Mouse (Mus musculus) hindbrain, postnatal 0 days (tissue): Measurements from ENCODE around the gene Gphn. TPM values are rescaled to one million over a fixed set of nuclear protein-coding genes. Genes with fewer than 3 reads are reported as not detected.

Experiments
- ATAC-seq: fragments of 200-750 bp; cut with Nextera tagmentation; 2 replicates; pipeline ENCODE4 v1.8.0; 2017; ENCODE audit warnings: mild to moderate bottlenecking, moderate TSS enrichment, moderate library complexity
- DNase-seq: peaks from one replicate; pipeline ENCODE4 v3.0.0-alpha.2; 2015; ENCODE audit warnings: low spot score
- H3K27ac ChIP-seq: fragments of 300-500 bp; sonication (generic); 2 replicates; pipeline ENCODE4 v1.5.1; 2014; ENCODE audit warnings: mild to moderate bottlenecking
- H3K27me3 ChIP-seq: fragments of 300-500 bp; sonication (generic); 2 replicates; pipeline ENCODE4 v1.6.1; 2014; ENCODE audit warnings: low read length, mixed read lengths; ENCODE audit not compliant: insufficient read depth
- H3K36me3 ChIP-seq: fragments of 300-500 bp; sonication (generic); 2 replicates; pipeline ENCODE4 v1.6.1; 2014; ENCODE audit warnings: low read length, mixed read lengths; ENCODE audit not compliant: insufficient read depth
- H3K4me1 ChIP-seq: fragments of 300-500 bp; sonication (generic); 2 replicates; pipeline ENCODE4 v1.6.1; 2014; ENCODE audit warnings: antibody characterized with exemption, low read length, mixed read lengths; ENCODE audit not compliant: insufficient read depth
- H3K4me2 ChIP-seq: fragments of 300-500 bp; sonication (generic); 2 replicates; pipeline ENCODE4 v1.6.1; 2014; ENCODE audit warnings: low read depth, mild to moderate bottlenecking, low read length, moderate library complexity, mixed read lengths
- H3K4me3 ChIP-seq: fragments of 300-500 bp; sonication (generic); 2 replicates; pipeline ENCODE4 v1.5.1; 2014; ENCODE audit warnings: low read length
- H3K9ac ChIP-seq: fragments of 300-500 bp; sonication (generic); replicated peaks from 2 replicates; pipeline ENCODE4 v1.6.1; 2014; ENCODE audit warnings: mild to moderate bottlenecking, low read length, moderate library complexity, mixed read lengths
- H3K9me3 ChIP-seq: fragments of 300-500 bp; sonication (generic); 2 replicates; pipeline ENCODE4 v1.6.1; 2016; ENCODE audit warnings: low read length, mixed read lengths
- CTCF ChIP-seq: IDR thresholded peaks from 2 replicates; pipeline ENCODE4 v1.5.1; 2016; ENCODE audit warnings: antibody characterized with exemption, control low read depth, low read depth
- WGBS: fragments of 180-500 bp; shearing (Covaris S2); extraction: QIAGEN DNeasy Blood & Tissue Kit; methylation state at CpG from one replicate; pipeline ENCODE4 v1.1.7; 2014; 5-methylcytosine and 5-hydroxymethylcytosine counted together
- polyA plus RNA-seq: library from polyadenylated mRNA; unstranded; fragments of >200 nt; fragmentation: Nextera tagmentation; extraction: Ambion mirVana; gene quantifications from 2 replicates; pipeline ENCODE4 v1.2.1, GENCODE M21; 2015
- total RNA-seq: library from RNA; depleted of rRNA; stranded (reverse); fragments of >200 nt; gene quantifications from 2 replicates; pipeline ENCODE4 v1.2.3, GENCODE M21; 2014

Gphn gene
- total and polyA plus RNA-seq, 2 experiments from 2014 or later = 55.4 to 68.8 TPM

DNA sequence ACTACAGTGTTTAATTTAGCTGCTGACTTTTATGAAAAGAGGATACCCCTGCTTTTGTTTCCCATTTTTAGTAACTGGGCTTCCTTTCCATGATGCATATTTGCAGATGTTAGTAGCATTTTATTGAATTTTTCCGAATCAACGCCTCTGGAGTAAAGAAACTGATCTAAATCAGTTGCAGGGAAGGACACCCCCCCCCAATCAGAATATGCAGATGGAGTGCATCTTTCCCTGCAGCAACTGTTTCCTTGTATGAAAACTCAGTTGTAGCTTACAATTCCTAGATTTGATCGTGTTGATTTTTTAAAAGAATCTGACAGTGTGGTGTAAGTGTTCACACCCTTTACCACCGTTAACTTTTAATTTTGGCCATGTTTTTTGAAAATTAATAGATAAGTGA is 2.0 kb downstream of the Gphn start:
- H3K27ac ChIP-seq = no peak overlapping the region
- no peaks in the 10 kb centered on the region for H3K4me1 ChIP-seq

GRCm38 (mm10) chr12:78232560-78232959 is 6.4 kb downstream of the Gphn start:
- H3K9me3 ChIP-seq = no peaks in the 10 kb centered on the region
- H3K9ac ChIP-seq = no peak overlapping the region
- H3K27ac ChIP-seq = no peak overlapping the region
- no peaks in the 10 kb centered on the region for H3K27me3 ChIP-seq
- H3K4me2 ChIP-seq = no peak overlapping the region
- ATAC-seq (no peak), DNase-seq (no peak)
- H3K4me1 ChIP-seq = no peaks in the 10 kb centered on the region
- H3K4me3 ChIP-seq = no peak overlapping the region
- no peak for TF ChIP-seq CTCF
- H3K36me3 ChIP-seq = no peaks in the 10 kb centered on the region

More for the DNA sequence above, 2.0 kb downstream of the Gphn start:
- H3K4me3 ChIP-seq = peak overlapping the region; percentile 77
- 29% methylated on average over 4 of the region's 4 CpGs for WGBS
- H3K27me3 ChIP-seq = no peaks in the 10 kb centered on the region
- DNase-seq (no peak), ATAC-seq (no peak)
- peak overlapping the region; percentile 18; the same call in 1 of the 2 replicates for H3K9ac ChIP-seq
- H3K36me3 ChIP-seq = no peaks in the 10 kb centered on the region
- TF ChIP-seq CTCF = no peak
- H3K4me2 ChIP-seq = peak overlapping the region; percentile 72
- no peaks in the 10 kb centered on the region for H3K9me3 ChIP-seq

DNA sequence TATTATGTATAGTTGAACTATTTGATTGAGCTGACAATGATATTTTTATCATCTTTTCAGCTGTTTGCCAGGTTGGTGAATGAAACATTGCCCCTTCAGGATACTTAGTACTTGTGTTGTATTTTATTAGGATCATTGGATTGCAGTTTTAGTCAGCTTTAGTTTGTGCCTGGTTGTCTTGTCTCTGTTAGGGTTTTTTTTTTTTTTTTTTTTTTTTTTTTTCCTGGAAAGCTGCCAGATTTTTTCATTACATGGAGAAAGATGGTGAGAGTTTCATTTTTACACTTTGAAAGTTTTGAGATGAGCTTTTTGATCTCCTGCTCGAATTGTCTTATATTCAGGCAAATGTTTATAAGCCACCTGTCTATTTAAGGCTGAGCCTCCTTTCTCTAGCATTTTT is 22.2 kb downstream of the Gphn start:
- no peak overlapping the region for H3K27ac ChIP-seq
- H3K4me2 ChIP-seq = no peak overlapping the region
- ATAC-seq (no peak), DNase-seq (no peak)
- no peak overlapping the region for H3K4me3 ChIP-seq
- no peaks in the 10 kb centered on the region for H3K27me3 ChIP-seq
- no peaks in the 10 kb centered on the region for H3K36me3 ChIP-seq
- peaks cover 3% of the 10 kb centered on the region; the same call in 1 of the 2 replicates for H3K4me1 ChIP-seq
- no peaks in the 10 kb centered on the region for H3K9me3 ChIP-seq
- TF ChIP-seq CTCF = no peak
- no peak overlapping the region for H3K9ac ChIP-seq
- 53% methylated on average over 1 of the region's 1 CpGs for WGBS

DNA sequence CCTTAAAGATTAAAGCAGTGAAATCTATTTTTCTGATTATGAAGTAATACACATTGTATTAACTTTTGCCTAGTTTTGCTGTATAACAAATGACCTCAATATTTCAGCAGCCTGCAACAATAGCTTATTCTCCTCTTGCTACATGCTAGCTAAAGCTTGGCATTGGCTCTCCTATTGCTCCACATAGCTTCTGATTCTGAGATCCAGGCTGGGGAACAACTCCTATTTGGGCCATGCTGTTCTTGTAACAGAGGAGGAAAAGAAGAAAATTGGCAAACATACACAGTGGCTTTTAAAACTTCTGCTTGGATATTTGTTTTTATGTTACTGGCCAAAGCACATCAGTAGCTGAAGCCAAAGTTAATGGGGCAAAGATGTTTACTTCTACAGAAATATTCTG is 23.0 kb downstream of the Gphn start:
- H3K4me3 ChIP-seq = no peak overlapping the region
- TF ChIP-seq CTCF = no peak
- DNase-seq (no peak), ATAC-seq (no peak)
- no peaks in the 10 kb centered on the region for H3K36me3 ChIP-seq
- no peaks in the 10 kb centered on the region for H3K27me3 ChIP-seq
- H3K9me3 ChIP-seq = no peaks in the 10 kb centered on the region
- H3K27ac ChIP-seq = no peak overlapping the region
- H3K4me1 ChIP-seq = peaks cover 3% of the 10 kb centered on the region; the same call in 1 of the 2 replicates
- no peak overlapping the region for H3K4me2 ChIP-seq
- H3K9ac ChIP-seq = no peak overlapping the region

GRCm38 (mm10) chr12:78277386-78277785 is 51.2 kb downstream of the Gphn start:
- no peak for ATAC-seq
- DNase-seq = peak; percentile 23
- H3K27me3 ChIP-seq = no peaks in the 10 kb centered on the region
- H3K4me2 ChIP-seq = no peak overlapping the region
- no peak for TF ChIP-seq CTCF
- 66% methylated on average over 2 of the region's 2 CpGs for WGBS
- H3K9me3 ChIP-seq = no peaks in the 10 kb centered on the region
- no peaks in the 10 kb centered on the region for H3K4me1 ChIP-seq
- H3K36me3 ChIP-seq = no peaks in the 10 kb centered on the region
- no peak overlapping the region for H3K9ac ChIP-seq
- H3K4me3 ChIP-seq = no peak overlapping the region
- H3K27ac ChIP-seq = no peak overlapping the region

- ATAC-seq = no peak
- 92% methylated on average over 1 of the region's 1 CpGs for WGBS
These were observed 64.2 kb downstream of the Gphn start for GRCm38 (mm10) chr12:78290384-78290783.

DNA sequence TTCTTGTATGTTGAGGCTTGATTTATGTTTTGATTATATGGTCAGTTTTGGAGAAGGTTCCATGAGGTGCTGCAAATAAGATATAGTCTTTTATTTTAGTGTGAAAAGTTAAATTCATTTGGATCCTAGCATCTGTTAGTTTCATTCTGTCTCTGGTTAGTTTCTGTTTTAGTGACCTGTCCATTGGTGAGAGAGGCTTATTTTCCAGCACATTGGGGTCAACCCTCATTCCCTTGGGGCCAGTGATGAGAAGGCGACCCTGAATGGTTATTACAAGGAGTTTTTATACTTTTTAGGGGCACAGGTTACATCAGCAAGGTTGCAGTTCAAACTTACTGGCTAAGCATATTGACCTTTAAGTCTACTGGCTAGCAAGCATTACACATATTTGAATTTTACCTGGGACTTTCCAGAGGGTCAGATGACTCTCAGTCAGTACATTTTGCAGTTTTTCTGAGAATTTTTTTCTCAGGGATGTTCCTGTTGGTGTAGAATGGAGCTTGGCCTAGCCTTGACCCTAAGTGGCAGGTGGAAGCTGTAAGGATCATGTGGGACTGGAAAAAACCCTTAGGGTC is 72.7 kb downstream of the Gphn start:
- H3K36me3 ChIP-seq = no peaks in the 10 kb centered on the region
- no peak overlapping the region for H3K9ac ChIP-seq
- no peak overlapping the region for H3K27ac ChIP-seq
- no peak overlapping the region for H3K4me3 ChIP-seq
- WGBS = 89% methylated on average over 1 of the region's 1 CpGs
- no peak for TF ChIP-seq CTCF
- no peaks in the 10 kb centered on the region for H3K9me3 ChIP-seq
- H3K27me3 ChIP-seq = no peaks in the 10 kb centered on the region
- no peak for ATAC-seq
- no peak overlapping the region for H3K4me2 ChIP-seq
- no peaks in the 10 kb centered on the region for H3K4me1 ChIP-seq
- no peak for DNase-seq

More at GRCm38 (mm10) chr12:78290384-78290783, 64.2 kb downstream of the Gphn start:
- no peak overlapping the region for H3K4me3 ChIP-seq
- no peaks in the 10 kb centered on the region for H3K27me3 ChIP-seq
- DNase-seq = no peak
- H3K27ac ChIP-seq = no peak overlapping the region
- H3K36me3 ChIP-seq = no peaks in the 10 kb centered on the region
- no peak overlapping the region for H3K4me2 ChIP-seq
- no peak for TF ChIP-seq CTCF
- H3K9ac ChIP-seq = no peak overlapping the region
- H3K9me3 ChIP-seq = no peaks in the 10 kb centered on the region
- H3K4me1 ChIP-seq = no peaks in the 10 kb centered on the region
